Mouse (Mus musculus): ENCODE results near the gene Spef1.

Spef1 gene

GRCm38 (mm10) chr2:131143007-131143780, 43.9 kb downstream of the Spef1 start:
- DNase-seq (ENCODE audit: low spot score in 2 of 2): no peak

GRCm38 (mm10) chr2:131142592-131142991, 44.5 kb downstream of the Spef1 start:
- peak; percentile 81 to 83 for DNase-seq (ENCODE audit: low spot score in 2 of 2)

- no peak for DNase-seq (ENCODE audit: low spot score in 2 of 2)
These were observed 45.6 kb downstream of the Spef1 start for GRCm38 (mm10) chr2:131141336-131141986.

- DNase-seq (ENCODE audit: low spot score in 2 of 2): no peak
These were observed 46.6 kb downstream of the Spef1 start for GRCm38 (mm10) chr2:131140533-131140905.

- DNase-seq (ENCODE audit: low spot score in 2 of 2): peak; percentile 76 to 88
These were observed 47.1 kb downstream of the Spef1 start for GRCm38 (mm10) chr2:131139886-131140532.

- no peak for DNase-seq (ENCODE audit: low spot score in 2 of 2)
These were observed 47.8 kb downstream of the Spef1 start for GRCm38 (mm10) chr2:131139287-131139686.

GRCm38 (mm10) chr2:131138760-131139159, 48.3 kb downstream of the Spef1 start:
- DNase-seq (ENCODE audit: low spot score in 2 of 2): no peak

GRCm38 (mm10) chr2:131138296-131138695, 48.8 kb downstream of the Spef1 start:
- DNase-seq (ENCODE audit: low spot score in 2 of 2): no peak

- no peak for DNase-seq (ENCODE audit: low spot score in 2 of 2)
These were observed 51.5 kb downstream of the Spef1 start for GRCm38 (mm10) chr2:131135521-131136139.

GRCm38 (mm10) chr2:131134826-131135400, 52.2 kb downstream of the Spef1 start:
- DNase-seq (ENCODE audit: low spot score in 2 of 2): no peak

- peak; percentile 73 to 87 for DNase-seq (ENCODE audit: low spot score in 2 of 2)
These were observed 52.7 kb downstream of the Spef1 start for GRCm38 (mm10) chr2:131134381-131134780.

- peak in 1 of 2 experiments; percentile 0 for DNase-seq (ENCODE audit: low spot score in 2 of 2)
These were observed 54.0 kb downstream of the Spef1 start, which contains the start of gene Gm11037 for GRCm38 (mm10) chr2:131132930-131133547. Gm11037 (plus strand) TSS chr2:131133497.

- DNase-seq (ENCODE audit: low spot score in 2 of 2): peak in 1 of 2 experiments; percentile 0
These were observed 54.8 kb downstream of the Spef1 start for GRCm38 (mm10) chr2:131132111-131132888.

GRCm38 (mm10) chr2:131130849-131131248, 56.2 kb downstream of the Spef1 start:
- DNase-seq (ENCODE audit: low spot score in 2 of 2): no peak

GRCm38 (mm10) chr2:131129836-131130235, 57.2 kb downstream of the Spef1 start:
- DNase-seq (ENCODE audit: low spot score in 2 of 2): peak in 1 of 2 experiments; percentile 63

- DNase-seq (ENCODE audit: low spot score in 2 of 2): peak in 1 of 2 experiments; percentile 1
These were observed 58.4 kb downstream of the Spef1 start for GRCm38 (mm10) chr2:131128636-131129157.

- DNase-seq (ENCODE audit: low spot score in 2 of 2): peak in 1 of 2 experiments; percentile 67
These were observed 58.9 kb downstream of the Spef1 start for GRCm38 (mm10) chr2:131128211-131128610.

GRCm38 (mm10) chr2:131127161-131127730, 59.8 kb downstream of the Spef1 start, which contains the start of gene Hspa12b:
Hspa12b (plus strand) TSS chr2:131127280.
- DNase-seq (ENCODE audit: low spot score in 2 of 2): peak; percentile 75 to 86

- no peak for DNase-seq (ENCODE audit: low spot score in 2 of 2)
These were observed 60.9 kb downstream of the Spef1 start for GRCm38 (mm10) chr2:131125964-131126815.
